Mouse (Mus musculus): ENCODE results near the gene Cdc42se2. TPM values are rescaled to one million over a fixed set of nuclear protein-coding genes. Genes with fewer than 3 reads are reported as not detected.

Cdc42se2 gene
- total RNA-seq, 1 experiment, result 53.8 TPM

DNA sequence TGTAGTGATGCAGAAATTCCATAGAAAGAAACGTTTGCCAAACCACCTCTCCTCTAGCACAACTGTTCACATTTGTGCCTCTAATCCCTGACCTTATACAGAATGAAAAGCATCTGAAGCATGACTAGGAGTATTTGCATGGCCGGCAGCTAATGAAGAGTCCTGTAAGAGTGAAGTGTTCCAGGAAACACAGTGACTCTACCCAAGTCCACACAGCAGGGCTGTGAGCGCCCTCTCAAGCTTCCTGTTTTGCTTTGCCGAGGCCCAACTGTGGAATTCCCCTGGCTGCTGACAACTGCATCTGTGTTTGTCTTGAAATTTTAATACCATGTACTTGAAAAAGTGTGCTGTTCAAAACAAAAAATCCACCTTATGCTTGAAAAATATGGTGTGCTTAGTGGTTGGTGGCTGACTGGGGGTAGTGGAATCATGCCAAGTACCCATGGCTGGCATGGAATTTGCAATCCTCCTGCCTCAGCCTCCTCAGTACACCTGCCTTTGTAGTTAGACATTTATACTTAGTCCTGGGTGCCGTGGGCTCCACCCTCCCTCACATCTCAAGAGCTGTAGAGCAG lies 60.1 kb downstream of the Cdc42se2 start:
- peaks cover 0 to 4% of the 10 kb centered on the region in 2 experiments; a peak in 2 of 4 replicates for H3K4me1 ChIP-seq (ENCODE audit: control insufficient read depth in 2 of 2, insufficient read depth in 2 of 2, low read length in 2 of 2, poor library complexity in 1 of 2)
- H3K36me3 ChIP-seq (ENCODE audit: control insufficient read depth, insufficient read depth, low read length, poor library complexity, severe bottlenecking), result peaks cover 17% of the 10 kb centered on the region
- H3K9ac ChIP-seq (ENCODE audit: insufficient read depth, low read depth, low read length, poor library complexity, severe bottlenecking), result no peak overlapping the region
- DNase-seq (ENCODE audit: low read depth, low spot score), result no peak
- no peak overlapping the region for H3K4me3 ChIP-seq (ENCODE audit: insufficient read depth in 1 of 2, low read depth in 1 of 2, low read length in 2 of 2, poor library complexity in 1 of 2, severe bottlenecking in 1 of 2)
- in situ Hi-C loops (cut with MboI; ENCODE audit: low sequenced_read_pairs in 2 of 2, unreplicated experiment in 2 of 2), result no loop called here
- no peak overlapping the region; the same call in 1 of the 2 replicates for H3K27ac ChIP-seq (ENCODE audit: insufficient read depth, low read depth, low read length, poor library complexity, severe bottlenecking)
- no peak for TF ChIP-seq ZNF384 (IDR thresholded peaks at IDR 0.05; ENCODE audit: low read depth, low read length)
- no peak for TF ChIP-seq ZC3H11A (IDR thresholded peaks at IDR 0.05; ENCODE audit: borderline replicate concordance, low read depth, low read length)
- no peak for TF ChIP-seq CHD2 (IDR thresholded peaks at IDR 0.05; ENCODE audit: low read depth, low read length)
- no peak for TF ChIP-seq HCFC1 (IDR thresholded peaks at IDR 0.05; ENCODE audit: borderline replicate concordance, insufficient read depth, low read length)
- no peak for TF ChIP-seq MAFK (IDR thresholded peaks at IDR 0.05; ENCODE audit: insufficient read depth, low read depth, low read length)
- no peaks in the 10 kb centered on the region for H3K9me3 ChIP-seq (ENCODE audit: control insufficient read depth, insufficient read depth, low read depth, low read length)

DNA sequence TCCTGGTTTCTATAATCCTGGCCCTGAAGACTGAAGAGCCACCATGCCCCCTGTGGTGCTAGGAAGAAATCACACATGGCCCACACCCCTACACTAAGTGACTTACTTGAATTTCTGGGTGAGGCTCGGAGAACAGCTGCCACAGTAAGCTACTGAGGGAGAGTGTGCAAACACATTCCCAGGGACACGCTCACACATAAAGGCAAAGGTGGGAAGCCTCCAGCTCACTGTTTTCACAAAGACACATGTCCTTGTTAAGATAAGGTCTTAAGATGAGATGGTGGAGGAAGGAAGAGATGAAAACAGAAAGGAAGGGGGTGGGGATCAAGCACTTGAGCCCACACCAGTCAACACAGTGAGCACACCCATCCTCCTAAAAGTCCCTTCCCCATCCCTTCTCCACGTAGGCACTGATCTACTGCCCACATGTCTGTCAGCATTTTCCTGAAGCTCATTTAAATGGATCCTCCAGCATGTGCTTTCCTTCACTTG lies 60.9 kb downstream of the Cdc42se2 start:
- TF ChIP-seq CHD2 (IDR thresholded peaks at IDR 0.05; ENCODE audit: low read depth, low read length) (no peak), HCFC1 (IDR thresholded peaks at IDR 0.05; ENCODE audit: borderline replicate concordance, insufficient read depth, low read length) (no peak), MAFK (IDR thresholded peaks at IDR 0.05; ENCODE audit: insufficient read depth, low read depth, low read length) (no peak), ZNF384 (IDR thresholded peaks at IDR 0.05; ENCODE audit: low read depth, low read length) (no peak), ZC3H11A (IDR thresholded peaks at IDR 0.05; ENCODE audit: borderline replicate concordance, low read depth, low read length) (no peak)
- in situ Hi-C loops (cut with MboI; ENCODE audit: low sequenced_read_pairs in 2 of 2, unreplicated experiment in 2 of 2), result no loop called here
- H3K4me3 ChIP-seq (ENCODE audit: insufficient read depth in 1 of 2, low read depth in 1 of 2, low read length in 2 of 2, poor library complexity in 1 of 2, severe bottlenecking in 1 of 2), result no peak overlapping the region
- no peak overlapping the region for H3K9ac ChIP-seq (ENCODE audit: insufficient read depth, low read depth, low read length, poor library complexity, severe bottlenecking)
- DNase-seq (ENCODE audit: low read depth, low spot score), result peak; percentile 19
- peaks cover 21% of the 10 kb centered on the region for H3K36me3 ChIP-seq (ENCODE audit: control insufficient read depth, insufficient read depth, low read length, poor library complexity, severe bottlenecking)
- H3K4me1 ChIP-seq (ENCODE audit: control insufficient read depth in 2 of 2, insufficient read depth in 2 of 2, low read length in 2 of 2, poor library complexity in 1 of 2), result peaks cover 0 to 4% of the 10 kb centered on the region in 2 experiments; a peak in 2 of 4 replicates
- H3K27ac ChIP-seq (ENCODE audit: insufficient read depth, low read depth, low read length, poor library complexity, severe bottlenecking), result no peak overlapping the region
- H3K9me3 ChIP-seq (ENCODE audit: control insufficient read depth, insufficient read depth, low read depth, low read length), result no peaks in the 10 kb centered on the region

DNA sequence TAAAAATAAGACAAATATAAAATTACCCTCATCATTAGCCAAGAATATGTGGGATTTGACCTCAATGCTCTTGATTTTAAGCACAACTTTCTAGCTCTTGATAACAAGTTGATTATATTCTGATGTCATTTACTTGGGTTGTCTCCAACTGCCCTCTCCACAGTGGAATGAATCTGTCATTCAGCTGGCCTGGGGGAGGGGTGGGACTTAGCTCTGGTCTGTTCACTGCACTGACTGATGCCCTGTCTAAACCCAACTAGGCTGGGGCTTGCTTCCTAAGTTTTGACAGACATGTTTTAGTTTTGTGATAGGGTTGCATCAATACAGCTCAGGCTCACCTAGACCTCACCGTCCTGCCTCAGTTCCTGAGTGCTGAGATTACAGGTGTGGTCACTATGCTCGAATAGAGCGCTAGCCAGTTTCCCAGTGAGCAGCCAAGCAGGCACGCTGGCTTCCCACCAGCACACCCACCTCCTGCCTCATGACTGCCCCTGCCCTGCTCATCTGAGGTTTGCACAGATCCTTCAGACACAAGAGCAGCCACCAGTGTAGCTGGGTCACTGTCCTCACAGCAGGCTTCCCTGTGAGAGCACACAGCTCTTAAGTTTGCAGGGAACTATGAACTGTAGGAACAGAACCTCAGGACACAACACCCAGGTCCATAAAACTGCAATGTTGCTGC lies 63.0 kb downstream of the Cdc42se2 start:
- H3K9me3 ChIP-seq (ENCODE audit: control insufficient read depth, insufficient read depth, low read depth, low read length), result no peaks in the 10 kb centered on the region
- peaks cover 20% of the 10 kb centered on the region for H3K36me3 ChIP-seq (ENCODE audit: control insufficient read depth, insufficient read depth, low read length, poor library complexity, severe bottlenecking)
- peaks cover 0 to 3% of the 10 kb centered on the region in 2 experiments; a peak in 2 of 4 replicates for H3K4me1 ChIP-seq (ENCODE audit: control insufficient read depth in 2 of 2, insufficient read depth in 2 of 2, low read length in 2 of 2, poor library complexity in 1 of 2)
- DNase-seq (ENCODE audit: low read depth, low spot score), result no peak
- H3K4me3 ChIP-seq (ENCODE audit: insufficient read depth in 1 of 2, low read depth in 1 of 2, low read length in 2 of 2, poor library complexity in 1 of 2, severe bottlenecking in 1 of 2), result no peak overlapping the region
- in situ Hi-C loops (cut with MboI; ENCODE audit: low sequenced_read_pairs in 2 of 2, unreplicated experiment in 2 of 2), result no loop called here
- TF ChIP-seq ZNF384 (IDR thresholded peaks at IDR 0.05; ENCODE audit: low read depth, low read length) (no peak), ZC3H11A (IDR thresholded peaks at IDR 0.05; ENCODE audit: borderline replicate concordance, low read depth, low read length) (no peak), CHD2 (IDR thresholded peaks at IDR 0.05; ENCODE audit: low read depth, low read length) (no peak), MAFK (IDR thresholded peaks at IDR 0.05; ENCODE audit: insufficient read depth, low read depth, low read length) (no peak), HCFC1 (IDR thresholded peaks at IDR 0.05; ENCODE audit: borderline replicate concordance, insufficient read depth, low read length) (no peak)
- no peak overlapping the region for H3K27ac ChIP-seq (ENCODE audit: insufficient read depth, low read depth, low read length, poor library complexity, severe bottlenecking)
- no peak overlapping the region for H3K9ac ChIP-seq (ENCODE audit: insufficient read depth, low read depth, low read length, poor library complexity, severe bottlenecking)

DNA sequence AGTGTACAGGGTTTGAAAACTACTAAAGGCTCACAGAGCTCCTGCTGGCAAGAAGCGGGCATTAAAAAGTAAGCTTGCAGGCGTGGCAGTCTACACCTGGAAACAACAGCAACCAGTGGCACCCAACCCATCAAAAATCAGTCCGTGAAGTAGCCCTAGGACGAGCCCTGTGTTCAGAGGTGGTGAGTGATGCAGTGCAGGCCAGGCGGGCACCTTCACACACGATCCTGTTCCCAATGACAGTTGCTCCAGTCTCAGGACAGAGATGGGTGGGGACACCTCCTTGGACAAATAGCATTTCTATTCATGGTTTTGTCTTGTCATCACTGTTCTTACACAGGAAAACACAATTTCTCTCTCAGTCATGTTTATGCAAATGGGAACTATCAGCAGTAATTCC lies 65.4 kb downstream of the Cdc42se2 start:
- DNase-seq (ENCODE audit: low read depth, low spot score), result no peak
- Histone ChIP-seq H3K4me1 (ENCODE audit: control insufficient read depth in 2 of 2, insufficient read depth in 2 of 2, low read length in 2 of 2, poor library complexity in 1 of 2) (0 out of 4 replicates have a peak, but pooled peaks cover 0 to 2% of the 10 kb centered on the region in 2 experiments), H3K9ac (ENCODE audit: insufficient read depth, low read depth, low read length, poor library complexity, severe bottlenecking) (no peak overlapping the region), H3K9me3 (ENCODE audit: control insufficient read depth, insufficient read depth, low read depth, low read length) (no peaks in the 10 kb centered on the region), H3K4me3 (ENCODE audit: insufficient read depth in 1 of 2, low read depth in 1 of 2, low read length in 2 of 2, poor library complexity in 1 of 2, severe bottlenecking in 1 of 2) (no peak overlapping the region), H3K36me3 (ENCODE audit: control insufficient read depth, insufficient read depth, low read length, poor library complexity, severe bottlenecking) (peaks cover 15% of the 10 kb centered on the region), H3K27ac (ENCODE audit: insufficient read depth, low read depth, low read length, poor library complexity, severe bottlenecking) (no peak overlapping the region)
- TF ChIP-seq MAFK (IDR thresholded peaks at IDR 0.05; ENCODE audit: insufficient read depth, low read depth, low read length), result no peak
- TF ChIP-seq ZC3H11A (IDR thresholded peaks at IDR 0.05; ENCODE audit: borderline replicate concordance, low read depth, low read length), result no peak
- no peak for TF ChIP-seq HCFC1 (IDR thresholded peaks at IDR 0.05; ENCODE audit: borderline replicate concordance, insufficient read depth, low read length)
- TF ChIP-seq CHD2 (IDR thresholded peaks at IDR 0.05; ENCODE audit: low read depth, low read length), result no peak
- no peak for TF ChIP-seq ZNF384 (IDR thresholded peaks at IDR 0.05; ENCODE audit: low read depth, low read length)
- in situ Hi-C loops (cut with MboI; ENCODE audit: low sequenced_read_pairs in 2 of 2, unreplicated experiment in 2 of 2), result no loop called here

Data from ES-E14 (cell line).